Comparison of ENCODE assay signal across 11 mouse cellular contexts in genomic region chr12:40838940-40839339, GRCm38 (mm10).
DNase-seq lines count a peak whose midpoint lies in the region; ATAC-seq lines count a peak whose summit lies in the region.
"Had no signal": no experiment of that assay in that cellular context is flagged by ENCODE, and none has a peak within 500 bp of the region (broad histone marks: within the 10 kb centered on the region; RNA-seq: fewer than 3 reads in every experiment).

No protein-coding gene starts in this region.

- H3K4me1 ChIP-seq in forebrain, embryonic 14.5 days (ENCODE audit: control insufficient read depth, insufficient read depth, low read length), result peaks cover 5% of the 10 kb centered on the region
- H3K4me1 ChIP-seq in forebrain, embryonic 12.5 days, result peaks cover 16% of the 10 kb centered on the region; the same call in 1 of the 2 replicates
- H3K4me1 ChIP-seq in neural tube, embryonic 13.5 days (replicated peaks), result peaks cover 26% of the 10 kb centered on the region
- H3K4me1 ChIP-seq: kidney, embryonic 15.5 days had no signal

- H3K4me2 ChIP-seq in forebrain, embryonic 14.5 days (ENCODE audit: low read length), result no peak overlapping the region
- no peak overlapping the region for H3K4me2 ChIP-seq in forebrain, embryonic 12.5 days
- no peak overlapping the region for H3K4me2 ChIP-seq in neural tube, embryonic 13.5 days
- H3K4me2 ChIP-seq: embryonic facial prominence, embryonic 15.5 days; kidney, embryonic 15.5 days; midbrain, embryonic 12.5 days had no signal

- WGBS in forebrain, embryonic 14.5 days, result 82% methylated on average over 5 of the region's 5 CpGs
- WGBS in forebrain, embryonic 12.5 days, result 90% methylated on average over 5 of the region's 5 CpGs
- 73% methylated on average over 5 of the region's 5 CpGs for WGBS in neural tube, embryonic 13.5 days

- DNase-seq in forebrain, embryonic 14.5 days (ENCODE audit: low spot score), result peak; percentile 67
- peak; percentile 46 for DNase-seq in kidney, postnatal 14 days
- no peak for DNase-seq in kidney, adult 9 months
- DNase-seq in neural tube, embryonic 10.5 days (ENCODE audit: extremely low spot score, low spot score), result no peak
- DNase-seq in lung, postnatal 4 days, result peak; percentile 23 to 50
- no peak for DNase-seq in urinary bladder, postnatal 25 days (ENCODE audit: low spot score)

- no peak overlapping the region for H3K4me3 ChIP-seq in forebrain, embryonic 14.5 days (ENCODE audit: low read depth, low read length)
- no peak overlapping the region for H3K4me3 ChIP-seq in forebrain, embryonic 12.5 days (replicated peaks)
- no peak overlapping the region for H3K4me3 ChIP-seq in neural tube, embryonic 13.5 days
- H3K4me3 ChIP-seq: embryonic facial prominence, embryonic 15.5 days; kidney, embryonic 15.5 days; midbrain, embryonic 12.5 days had no signal

- H3K9ac ChIP-seq in forebrain, embryonic 14.5 days (ENCODE audit: low read length), result no peak overlapping the region
- no peak overlapping the region for H3K9ac ChIP-seq in forebrain, embryonic 12.5 days
- no peak overlapping the region for H3K9ac ChIP-seq in neural tube, embryonic 13.5 days
- H3K9ac ChIP-seq: embryonic facial prominence, embryonic 15.5 days; kidney, embryonic 15.5 days; midbrain, embryonic 12.5 days had no signal

- 0 out of 2 replicates have a peak, but pooled peaks cover 7% of the 10 kb centered on the region for H3K36me3 ChIP-seq in forebrain, embryonic 14.5 days (ENCODE audit: control insufficient read depth, insufficient read depth, low read length)
- 0 out of 2 replicates have a peak, but pooled peaks cover 7% of the 10 kb centered on the region for H3K36me3 ChIP-seq in forebrain, embryonic 12.5 days (replicated peaks)
- H3K36me3 ChIP-seq in neural tube, embryonic 13.5 days, result peaks cover 42% of the 10 kb centered on the region
- H3K36me3 ChIP-seq: embryonic facial prominence, embryonic 15.5 days; midbrain, embryonic 12.5 days had no signal

- no peaks in the 10 kb centered on the region for H3K27me3 ChIP-seq in forebrain, embryonic 14.5 days (replicated peaks; ENCODE audit: control insufficient read depth, insufficient read depth, low read length)
- peaks cover 41% of the 10 kb centered on the region for H3K27me3 ChIP-seq in forebrain, embryonic 12.5 days
- H3K27me3 ChIP-seq in neural tube, embryonic 13.5 days, result no peaks in the 10 kb centered on the region
- H3K27me3 ChIP-seq: embryonic facial prominence, embryonic 15.5 days; kidney, embryonic 15.5 days had no signal

- ATAC-seq in forebrain, embryonic 14.5 days, result no peak
- no peak for ATAC-seq in forebrain, embryonic 12.5 days (ENCODE audit: low FRiP score)
- ATAC-seq in neural tube, embryonic 13.5 days (ENCODE audit: low read depth), result no peak

- no peak overlapping the region for H3K27ac ChIP-seq in forebrain, embryonic 14.5 days (ENCODE audit: low read depth, low read length)
- no peak overlapping the region for H3K27ac ChIP-seq in forebrain, embryonic 12.5 days
- peak overlapping the region; percentile 59 for H3K27ac ChIP-seq in neural tube, embryonic 13.5 days (replicated peaks)
- H3K27ac ChIP-seq: embryonic facial prominence, embryonic 15.5 days; kidney, embryonic 15.5 days; midbrain, embryonic 12.5 days had no signal

- H3K9me3 ChIP-seq in forebrain, embryonic 14.5 days (replicated peaks; ENCODE audit: control insufficient read depth, low read length), result no peaks in the 10 kb centered on the region
- H3K9me3 ChIP-seq in forebrain, embryonic 12.5 days, result no peaks in the 10 kb centered on the region
- no peaks in the 10 kb centered on the region for H3K9me3 ChIP-seq in neural tube, embryonic 13.5 days
- H3K9me3 ChIP-seq: embryonic facial prominence, embryonic 15.5 days; kidney, embryonic 15.5 days; midbrain, embryonic 12.5 days had no signal

Comparison
In these comparisons a context has a peak if more than half of its experiments do, and no peak if none do; other contexts are left out.
1. DNase-seq: peak in forebrain, embryonic 14.5 days (single experiment), kidney, postnatal 14 days (single experiment) and lung, postnatal 4 days (2 of 2); none in kidney, adult 9 months (single experiment), neural tube, embryonic 10.5 days (single experiment) and urinary bladder, postnatal 25 days (single experiment).